Mouse (Mus musculus) liver, adult 2 months (tissue): ENCODE results near the gene Atat1.
A peak's percentile ranks its signal among the peaks of the same experiment; 100 is the strongest.

Experiments used
- CTCF ChIP-seq: fragments of 200-500 bp; IDR thresholded peaks from 2 replicates; pipeline ENCODE4 v1.5.1; 2011; ENCODE audit warnings: low read depth, low read length, control low read depth
- POLR2A ChIP-seq: fragments of 200-500 bp; IDR thresholded peaks from 2 replicates; pipeline ENCODE4 v1.6.1; 2011; ENCODE audit warnings: low read length, control low read depth; ENCODE audit not compliant: insufficient read depth; ENCODE audit errors: extremely low read depth

GRCm38 (mm10) chr17:35861198-35861857 is 48.5 kb downstream of the Atat1 start, which contains the start of gene Nrm:
- TF ChIP-seq CTCF = peak; percentile 68
- TF ChIP-seq POLR2A = no peak
